Mouse (Mus musculus) hindlimb bud, embryonic 11.5 days (tissue): ENCODE data around the gene Cab39l.
"Not testable (repeated sequence)": the region's sequence is repeated elsewhere in the genome, so short reads cannot be mapped to it uniquely, and the experiment has no call there.

ENCODE experiments used
- DNase-seq: peaks from one replicate; pipeline ENCODE4 v3.0.0-alpha.2; 2012; ENCODE audit warnings: low read depth, low spot score; ENCODE audit errors: extremely low spot score

Gene Cab39l

DNA sequence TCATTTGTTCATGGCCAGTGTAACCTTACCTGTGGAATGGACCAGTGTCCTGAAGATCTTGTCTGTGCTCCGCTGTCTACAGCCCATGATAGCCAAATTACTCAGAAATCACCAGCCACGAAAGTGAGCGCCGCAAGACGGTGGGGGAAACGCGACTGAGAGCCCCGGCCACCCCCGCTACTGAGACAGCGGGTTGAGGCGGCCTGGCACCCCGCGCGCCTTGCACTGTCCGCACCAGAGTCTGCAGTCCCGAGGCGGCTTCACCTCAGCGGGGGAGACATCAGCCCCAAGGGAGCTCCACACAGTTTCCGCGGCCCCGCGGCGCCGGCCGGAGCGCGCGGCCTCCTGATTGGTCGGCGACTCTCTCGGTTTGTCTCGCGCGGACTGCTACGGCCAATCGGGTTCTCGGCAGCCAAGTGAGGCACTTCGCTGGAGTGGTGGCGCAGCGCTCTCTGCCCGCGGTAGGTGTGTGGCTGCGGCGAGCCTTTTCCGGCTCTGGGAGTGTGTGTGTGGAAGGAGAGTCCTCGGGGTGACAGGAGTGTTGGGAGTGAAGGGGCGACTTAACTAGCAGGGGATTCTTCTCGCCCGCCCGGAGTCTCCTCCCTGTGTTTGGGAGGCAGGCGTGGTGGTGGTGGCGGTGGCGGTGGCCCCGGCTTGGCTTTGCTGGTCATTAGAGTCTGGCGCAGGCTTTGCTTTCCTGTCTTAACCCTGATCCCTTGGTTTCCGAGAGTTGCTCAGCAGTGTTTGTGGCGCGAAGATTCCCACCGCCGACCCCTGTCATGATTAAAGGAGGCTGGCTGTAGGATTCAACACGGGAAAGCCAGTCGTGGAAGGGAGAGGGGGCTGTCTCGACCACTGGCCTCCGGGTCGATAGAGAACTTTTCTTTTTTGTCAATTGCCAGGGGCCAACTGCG lies at the start of gene Cab39l, which contains the start of gene Setdb2:
Gene Cab39l, plus strand, starts transcription at position 415 of the 914 bp plus-strand sequence.
Gene Setdb2, minus strand, starts transcription at position 327 of the 914 bp plus-strand sequence.
- peak; percentile 44 for DNase-seq

GRCm38 (mm10) chr14:59395281-59395680 lies 45.5 kb upstream of the Cab39l start, which contains the start of gene Phf11c:
Phf11c (minus strand) TSS chr14:59395381.
- DNase-seq: no peak

DNA sequence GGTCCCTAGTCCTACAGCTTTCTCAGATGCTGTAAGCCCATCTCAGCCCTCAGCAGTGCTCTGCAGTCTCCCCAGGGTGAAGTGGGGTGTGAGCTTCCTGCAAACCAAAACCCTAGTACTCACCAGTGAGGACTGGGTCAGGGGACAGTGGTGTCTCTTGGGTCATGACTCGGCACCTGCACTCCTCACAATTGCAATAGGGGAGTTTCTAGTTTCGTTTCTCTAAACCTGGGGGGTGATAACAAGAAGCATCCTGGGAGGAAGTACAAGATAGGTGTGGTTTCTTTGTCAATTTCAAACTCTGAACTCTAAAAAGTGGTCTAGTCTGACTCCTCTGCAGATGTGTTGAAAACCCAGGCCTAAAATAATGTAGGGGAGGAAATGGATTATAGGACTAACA lies 43.8 kb upstream of the Cab39l start:
- no peak for DNase-seq

GRCm38 (mm10) chr14:59414979-59415378 lies 25.8 kb upstream of the Cab39l start:
- not testable (repeated sequence) for DNase-seq

DNA sequence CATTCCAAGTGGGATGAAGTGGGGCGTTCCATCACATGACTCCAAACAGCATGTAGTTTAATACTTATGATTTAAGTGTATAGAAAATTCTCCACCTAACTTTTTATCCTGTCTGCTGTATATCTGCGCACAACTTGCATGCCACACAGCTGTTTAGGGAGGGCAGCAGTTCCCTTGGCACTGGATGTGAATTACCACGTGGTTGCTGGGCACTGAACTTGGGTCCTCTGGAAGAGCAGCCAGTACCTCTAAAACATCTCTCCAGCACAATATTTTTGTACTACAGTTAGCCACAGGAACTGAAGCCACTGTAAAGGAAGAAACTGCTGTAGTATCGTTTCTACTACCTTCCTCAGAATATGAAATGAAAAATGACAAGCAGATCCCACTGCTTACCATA lies 22.6 kb upstream of the Cab39l start:
- no peak for DNase-seq

DNA sequence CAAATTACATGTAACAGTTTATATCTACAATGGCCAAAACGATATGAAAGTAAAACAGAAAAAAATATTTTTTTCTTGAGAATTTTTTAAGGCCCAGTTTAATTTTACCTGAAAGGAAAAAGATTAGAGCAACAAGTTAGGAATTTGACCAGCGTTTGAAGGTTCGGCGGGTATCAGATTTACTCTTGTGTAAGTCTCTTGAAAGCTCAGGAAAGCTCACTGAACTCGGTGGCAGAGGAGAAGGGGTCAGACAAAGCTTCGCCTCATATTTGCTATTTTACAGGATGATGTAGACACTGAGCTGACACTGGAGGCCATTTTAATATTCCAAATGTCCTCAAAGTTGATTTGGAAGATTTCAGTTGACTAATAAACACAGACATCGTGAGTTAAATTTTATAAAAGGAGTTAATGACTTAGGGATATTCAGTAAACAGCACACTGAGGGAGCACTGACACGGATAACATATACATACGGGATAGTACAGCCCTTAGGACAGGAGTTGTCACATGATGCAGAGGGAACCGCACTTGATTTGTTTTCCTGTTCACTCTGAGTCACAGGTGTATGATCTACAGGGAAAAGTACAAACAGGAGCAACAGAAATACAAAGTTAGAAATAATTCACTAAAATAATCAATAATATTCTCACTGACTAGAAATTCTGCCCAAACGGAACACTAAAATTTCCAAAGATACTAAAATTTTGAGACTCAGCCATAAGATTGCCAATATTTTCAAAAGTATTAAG lies 17.7 kb upstream of the Cab39l start:
- DNase-seq: no peak

- DNase-seq: no peak
These were observed 10.2 kb upstream of the Cab39l start for GRCm38 (mm10) chr14:59430556-59430955.

DNA sequence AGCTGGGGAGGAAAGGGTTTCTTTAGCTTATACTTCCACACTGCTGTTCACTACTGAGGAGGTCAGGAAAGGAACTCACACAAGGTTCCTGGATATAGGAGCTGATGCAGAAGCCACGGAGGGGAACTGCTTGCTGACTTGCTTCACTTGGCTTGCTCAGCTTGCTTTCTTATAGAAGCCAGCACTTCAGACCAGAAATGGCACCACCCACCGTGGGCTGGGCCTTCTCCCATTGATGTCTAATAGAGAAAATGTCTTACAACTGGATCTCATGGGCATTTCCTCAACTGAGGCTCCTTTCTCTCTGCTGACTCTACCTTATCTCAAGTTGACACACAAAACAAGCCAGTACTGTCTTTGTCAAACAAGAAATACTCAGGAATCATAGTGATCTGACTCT lies 6.9 kb upstream of the Cab39l start:
- no peak for DNase-seq

GRCm38 (mm10) chr14:59435206-59435605 lies 5.6 kb upstream of the Cab39l start:
- DNase-seq: no peak

- DNase-seq: no peak
These were observed 3.4 kb upstream of the Cab39l start for GRCm38 (mm10) chr14:59437398-59437797.

DNA sequence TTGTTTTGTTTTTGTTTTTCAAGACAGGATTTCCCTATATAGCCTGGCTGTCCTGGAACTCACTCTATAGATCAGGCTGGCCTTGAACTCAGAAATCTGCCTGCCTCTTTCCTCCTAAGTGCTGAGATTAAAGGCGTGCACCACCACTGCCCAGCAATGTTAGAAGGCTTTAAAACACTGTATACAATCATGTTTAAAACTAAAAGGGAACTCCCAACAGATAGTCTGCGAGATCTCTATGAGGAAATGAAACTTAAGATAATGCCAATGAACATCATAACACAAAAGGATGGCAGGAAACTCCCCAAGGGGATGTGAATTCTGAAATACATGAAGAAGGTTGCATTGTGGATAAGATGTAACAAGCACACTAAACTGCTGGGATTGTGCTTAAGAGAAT lies 2.3 kb upstream of the Cab39l start:
- no peak for DNase-seq

DNA sequence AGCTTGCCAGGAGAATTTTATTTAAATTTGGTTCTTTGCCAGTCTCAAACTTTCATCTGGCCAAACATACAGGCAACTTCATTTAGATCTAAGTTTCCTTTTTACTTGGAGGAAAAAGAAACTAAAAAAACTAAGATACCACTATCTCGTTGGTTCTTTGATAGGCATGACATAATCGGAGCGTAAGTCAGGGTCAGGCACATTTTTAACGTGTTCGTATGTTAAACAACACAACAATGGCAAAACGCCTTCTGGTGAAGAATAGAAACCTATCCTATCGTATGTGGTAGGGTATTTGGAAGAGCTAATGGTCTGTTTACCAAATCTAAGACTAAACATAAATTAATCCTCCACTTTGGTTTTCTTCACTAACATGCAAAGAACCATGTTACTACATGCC lies 733 bp upstream of the Cab39l start:
- DNase-seq: no peak

DNA sequence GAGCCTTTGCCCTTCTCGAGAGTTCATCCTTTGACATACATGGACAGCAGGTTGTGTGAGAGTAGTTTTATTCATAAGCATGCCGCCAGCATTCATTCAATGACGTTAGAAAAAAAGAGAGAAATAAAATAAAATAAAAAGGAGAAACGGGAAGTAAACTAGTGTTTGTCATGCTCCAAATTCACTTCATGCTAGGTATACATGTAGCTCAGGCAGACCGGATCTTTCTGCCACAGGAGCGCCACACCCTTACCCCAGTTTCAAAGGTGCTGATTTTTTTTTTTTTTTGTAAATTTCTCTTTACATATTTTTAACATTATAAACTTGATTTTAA lies 667 bp downstream of the Cab39l start:
- no peak for DNase-seq

DNA sequence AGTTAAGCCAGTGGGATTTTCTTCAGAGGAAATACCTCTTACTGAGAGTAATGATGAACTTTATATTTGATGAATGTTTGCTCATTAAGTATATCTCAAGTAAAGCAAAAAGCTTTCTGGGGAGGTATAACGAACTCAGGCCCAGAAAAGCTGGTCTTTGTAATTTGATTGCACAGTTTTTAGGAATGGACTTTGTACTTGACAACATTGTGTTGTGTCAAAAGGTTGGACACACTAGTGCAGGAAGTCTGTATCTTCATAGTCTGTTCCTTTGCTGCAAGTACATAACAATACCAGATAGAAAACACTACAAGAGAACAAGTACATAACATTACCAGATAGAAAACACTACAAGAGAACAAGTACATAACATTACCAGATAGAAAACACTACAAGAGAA lies 4.6 kb downstream of the Cab39l start:
- DNase-seq: no peak

DNA sequence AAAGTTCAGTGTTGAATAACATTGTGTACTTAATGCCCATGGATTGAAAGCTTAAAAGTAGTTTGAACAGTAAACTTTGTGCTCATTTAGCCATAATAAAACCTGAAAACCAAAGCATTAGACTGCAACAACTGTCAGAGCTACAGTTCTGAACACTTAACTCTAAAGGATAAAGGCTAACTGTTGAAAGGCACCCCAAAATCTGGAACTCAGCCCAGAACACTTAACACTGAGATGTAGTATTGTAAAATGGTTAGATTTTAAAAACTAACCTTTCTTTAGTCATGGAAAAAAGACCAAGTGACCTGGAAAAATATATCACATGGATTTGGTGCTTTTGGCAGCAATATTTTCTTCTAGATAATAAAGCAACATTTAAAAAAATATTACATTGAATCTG lies 7.2 kb downstream of the Cab39l start:
- DNase-seq: no peak

DNA sequence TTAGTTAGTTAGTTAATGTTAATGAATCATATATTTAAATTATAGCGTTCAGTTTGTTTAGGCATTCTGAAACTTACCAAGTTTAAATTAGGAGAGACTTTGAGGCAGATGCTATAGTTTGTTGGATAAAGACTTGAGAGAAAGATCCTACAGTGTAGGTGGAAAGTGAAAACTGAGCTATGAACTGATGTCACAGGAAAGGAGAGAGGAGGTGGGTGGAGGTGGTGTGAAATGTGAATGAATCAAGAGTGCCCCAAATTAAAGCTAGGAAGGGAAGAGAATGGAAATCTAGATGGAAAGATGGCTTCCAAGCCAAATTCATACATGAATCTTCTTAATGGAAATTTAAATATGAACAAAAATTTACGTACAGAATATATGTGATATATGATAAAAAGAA lies 25.7 kb downstream of the Cab39l start:
- no peak for DNase-seq

- no peak for DNase-seq
These were observed 27.0 kb downstream of the Cab39l start for GRCm38 (mm10) chr14:59467798-59468197.

- DNase-seq: no peak
These were observed 30.0 kb downstream of the Cab39l start for GRCm38 (mm10) chr14:59470781-59471180.

- DNase-seq: no peak
These were observed 37.9 kb downstream of the Cab39l start for GRCm38 (mm10) chr14:59478699-59479098.

- no peak for DNase-seq
These were observed 44.6 kb downstream of the Cab39l start for GRCm38 (mm10) chr14:59485247-59485810.

DNA sequence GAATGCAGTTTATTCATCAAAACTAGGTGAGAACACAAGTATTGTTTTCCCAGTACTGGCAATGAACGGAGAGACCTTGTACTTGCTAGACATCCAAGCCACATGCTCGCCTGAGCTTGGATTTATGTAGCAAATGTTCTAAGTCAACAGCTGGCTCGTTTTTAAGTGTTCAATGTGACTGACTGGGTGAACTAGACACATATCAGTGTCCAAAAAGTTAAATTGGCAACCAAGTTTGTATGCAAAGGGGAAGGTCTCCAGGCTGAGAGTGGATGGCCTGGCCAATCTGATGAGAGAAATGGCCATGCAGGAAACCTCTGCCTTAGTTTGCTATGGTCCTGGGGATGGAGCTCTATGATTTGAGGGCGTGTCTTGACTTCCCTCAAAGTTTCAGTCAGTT lies 51.6 kb downstream of the Cab39l start:
- no peak for DNase-seq

GRCm38 (mm10) chr14:59497928-59498327 lies 57.2 kb downstream of the Cab39l start:
- DNase-seq: no peak
